Mouse (Mus musculus): ENCODE measurements around the gene Dscaml1. TPM values are rescaled to one million over a fixed set of nuclear protein-coding genes. Genes with fewer than 3 reads are reported as not detected.

Dscaml1 gene
- polyA plus RNA-seq, 1 experiment from 2014 or later = 0.07 TPM

GRCm38 (mm10) chr9:45574021-45574420, 147.6 kb downstream of the Dscaml1 start:
- no peak for ATAC-seq (ENCODE audit: extremely low read depth, insufficient number of reproducible peaks, low FRiP score, low TSS enrichment)
- no peak overlapping the region for H3K9ac ChIP-seq
- no peaks in the 10 kb centered on the region for H3K9me3 ChIP-seq
- H3K4me2 ChIP-seq = no peak overlapping the region
- H3K27me3 ChIP-seq (replicated peaks) = peaks cover 4% of the 10 kb centered on the region; the same call in 1 of the 2 replicates
- 64% methylated on average over 8 of the region's 8 CpGs for WGBS
- H3K36me3 ChIP-seq = no peaks in the 10 kb centered on the region
- H3K4me3 ChIP-seq = no peak overlapping the region
- H3K27ac ChIP-seq (replicated peaks) = peak overlapping the region; percentile 13; the same call in 1 of the 2 replicates
- H3K4me1 ChIP-seq = peaks cover 29% of the 10 kb centered on the region

- Histone ChIP-seq H3K4me3 (no peak overlapping the region), H3K36me3 (no peaks in the 10 kb centered on the region), H3K27me3 (replicated peaks) (peaks cover 4% of the 10 kb centered on the region; the same call in 1 of the 2 replicates), H3K9me3 (no peaks in the 10 kb centered on the region), H3K4me1 (peaks cover 18% of the 10 kb centered on the region), H3K4me2 (peak overlapping the region; percentile 42), H3K9ac (no peak overlapping the region), H3K27ac (replicated peaks) (no peak overlapping the region)
- WGBS = 23% methylated on average over 16 of the region's 16 CpGs
- ATAC-seq (ENCODE audit: extremely low read depth, insufficient number of reproducible peaks, low FRiP score, low TSS enrichment) = no peak
Observed at GRCm38 (mm10) chr9:45580069-45580795, 153.8 kb downstream of the Dscaml1 start.

GRCm38 (mm10) chr9:45586475-45586874, 160.0 kb downstream of the Dscaml1 start:
- Histone ChIP-seq H3K9ac (no peak overlapping the region), H3K4me2 (no peak overlapping the region), H3K9me3 (no peaks in the 10 kb centered on the region), H3K4me3 (no peak overlapping the region), H3K4me1 (peaks cover 1% of the 10 kb centered on the region; the same call in 1 of the 2 replicates), H3K27me3 (replicated peaks) (peaks cover 17% of the 10 kb centered on the region), H3K27ac (replicated peaks) (no peak overlapping the region), H3K36me3 (no peaks in the 10 kb centered on the region)
- ATAC-seq (ENCODE audit: extremely low read depth, insufficient number of reproducible peaks, low FRiP score, low TSS enrichment) = no peak
- 45% methylated on average over 9 of the region's 9 CpGs for WGBS

GRCm38 (mm10) chr9:45587704-45588103, 161.3 kb downstream of the Dscaml1 start:
- no peaks in the 10 kb centered on the region for H3K4me1 ChIP-seq
- WGBS = 84% methylated on average over 7 of the region's 7 CpGs
- H3K4me2 ChIP-seq = no peak overlapping the region
- no peak overlapping the region for H3K9ac ChIP-seq
- H3K4me3 ChIP-seq = no peak overlapping the region
- peaks cover 23% of the 10 kb centered on the region for H3K27me3 ChIP-seq (replicated peaks)
- no peaks in the 10 kb centered on the region for H3K9me3 ChIP-seq
- no peak for ATAC-seq (ENCODE audit: extremely low read depth, insufficient number of reproducible peaks, low FRiP score, low TSS enrichment)
- no peak overlapping the region for H3K27ac ChIP-seq (replicated peaks)
- H3K36me3 ChIP-seq = no peaks in the 10 kb centered on the region

GRCm38 (mm10) chr9:45589867-45590266, 163.4 kb downstream of the Dscaml1 start:
- 79% methylated on average over 3 of the region's 3 CpGs for WGBS
- Histone ChIP-seq H3K4me3 (no peak overlapping the region), H3K27me3 (replicated peaks) (peaks cover 26% of the 10 kb centered on the region), H3K9ac (no peak overlapping the region), H3K27ac (replicated peaks) (no peak overlapping the region), H3K4me1 (no peaks in the 10 kb centered on the region), H3K9me3 (no peaks in the 10 kb centered on the region), H3K4me2 (no peak overlapping the region), H3K36me3 (no peaks in the 10 kb centered on the region)
- no peak for ATAC-seq (ENCODE audit: extremely low read depth, insufficient number of reproducible peaks, low FRiP score, low TSS enrichment)

- H3K27me3 ChIP-seq (replicated peaks) = peaks cover 26% of the 10 kb centered on the region
- no peak overlapping the region for H3K4me3 ChIP-seq
- H3K4me2 ChIP-seq = no peak overlapping the region
- no peaks in the 10 kb centered on the region for H3K9me3 ChIP-seq
- no peak overlapping the region for H3K27ac ChIP-seq (replicated peaks)
- no peaks in the 10 kb centered on the region for H3K4me1 ChIP-seq
- H3K9ac ChIP-seq = no peak overlapping the region
- ATAC-seq (ENCODE audit: extremely low read depth, insufficient number of reproducible peaks, low FRiP score, low TSS enrichment) = no peak
- no peaks in the 10 kb centered on the region for H3K36me3 ChIP-seq
- 81% methylated on average over 2 of the region's 2 CpGs for WGBS
Observed at GRCm38 (mm10) chr9:45591061-45591460, 164.6 kb downstream of the Dscaml1 start.

- Histone ChIP-seq H3K9ac (no peak overlapping the region), H3K9me3 (no peaks in the 10 kb centered on the region), H3K36me3 (no peaks in the 10 kb centered on the region), H3K4me3 (no peak overlapping the region), H3K27me3 (replicated peaks) (peaks cover 26% of the 10 kb centered on the region), H3K27ac (replicated peaks) (no peak overlapping the region), H3K4me2 (no peak overlapping the region), H3K4me1 (no peaks in the 10 kb centered on the region)
- 71% methylated on average over 9 of the region's 9 CpGs for WGBS
- no peak for ATAC-seq (ENCODE audit: extremely low read depth, insufficient number of reproducible peaks, low FRiP score, low TSS enrichment)
Observed at GRCm38 (mm10) chr9:45592374-45592773, 165.9 kb downstream of the Dscaml1 start.

- Histone ChIP-seq H3K4me1 (no peaks in the 10 kb centered on the region), H3K27ac (replicated peaks) (no peak overlapping the region), H3K9me3 (no peaks in the 10 kb centered on the region), H3K4me3 (no peak overlapping the region), H3K36me3 (no peaks in the 10 kb centered on the region), H3K4me2 (no peak overlapping the region), H3K9ac (no peak overlapping the region), H3K27me3 (replicated peaks) (peaks cover 48% of the 10 kb centered on the region)
- no peak for ATAC-seq (ENCODE audit: extremely low read depth, insufficient number of reproducible peaks, low FRiP score, low TSS enrichment)
- WGBS = 69% methylated on average over 5 of the region's 5 CpGs
Observed at GRCm38 (mm10) chr9:45598117-45598516, 171.7 kb downstream of the Dscaml1 start.

- no peak overlapping the region for H3K4me3 ChIP-seq
- no peaks in the 10 kb centered on the region for H3K36me3 ChIP-seq
- no peak for ATAC-seq (ENCODE audit: extremely low read depth, insufficient number of reproducible peaks, low FRiP score, low TSS enrichment)
- H3K4me1 ChIP-seq = no peaks in the 10 kb centered on the region
- H3K4me2 ChIP-seq = no peak overlapping the region
- no peaks in the 10 kb centered on the region for H3K9me3 ChIP-seq
- peaks cover 50% of the 10 kb centered on the region for H3K27me3 ChIP-seq (replicated peaks)
- H3K27ac ChIP-seq (replicated peaks) = no peak overlapping the region
- H3K9ac ChIP-seq = no peak overlapping the region
- WGBS = 36% methylated on average over 4 of the region's 4 CpGs
Observed at GRCm38 (mm10) chr9:45599377-45599776, 172.9 kb downstream of the Dscaml1 start.

GRCm38 (mm10) chr9:45607337-45607736, 180.9 kb downstream of the Dscaml1 start:
- no peaks in the 10 kb centered on the region for H3K4me1 ChIP-seq
- no peak overlapping the region for H3K4me3 ChIP-seq
- no peak for ATAC-seq (ENCODE audit: extremely low read depth, insufficient number of reproducible peaks, low FRiP score, low TSS enrichment)
- H3K27me3 ChIP-seq (replicated peaks) = peaks cover 42% of the 10 kb centered on the region
- H3K27ac ChIP-seq (replicated peaks) = no peak overlapping the region
- no peak overlapping the region for H3K4me2 ChIP-seq
- H3K36me3 ChIP-seq = no peaks in the 10 kb centered on the region
- H3K9ac ChIP-seq = no peak overlapping the region
- no peaks in the 10 kb centered on the region for H3K9me3 ChIP-seq

GRCm38 (mm10) chr9:45608097-45609031, 181.9 kb downstream of the Dscaml1 start:
- ATAC-seq (ENCODE audit: extremely low read depth, insufficient number of reproducible peaks, low FRiP score, low TSS enrichment) = no peak
- Histone ChIP-seq H3K36me3 (no peaks in the 10 kb centered on the region), H3K4me3 (no peak overlapping the region), H3K9me3 (no peaks in the 10 kb centered on the region), H3K27me3 (replicated peaks) (peaks cover 35% of the 10 kb centered on the region), H3K4me1 (no peaks in the 10 kb centered on the region), H3K27ac (replicated peaks) (no peak overlapping the region), H3K4me2 (no peak overlapping the region), H3K9ac (no peak overlapping the region)
- 35% methylated on average over 13 of the region's 13 CpGs for WGBS

Measured in heart, embryonic 13.5 days (tissue).